Mouse (Mus musculus): ENCODE measurements around the gene Nxph4. TPM values are rescaled to one million over a fixed set of nuclear protein-coding genes. Genes with fewer than 3 reads are reported as not detected.

Gene Nxph4
- polyA plus RNA-seq, 1 experiment from 2014 or later, result 0.81 TPM

DNA sequence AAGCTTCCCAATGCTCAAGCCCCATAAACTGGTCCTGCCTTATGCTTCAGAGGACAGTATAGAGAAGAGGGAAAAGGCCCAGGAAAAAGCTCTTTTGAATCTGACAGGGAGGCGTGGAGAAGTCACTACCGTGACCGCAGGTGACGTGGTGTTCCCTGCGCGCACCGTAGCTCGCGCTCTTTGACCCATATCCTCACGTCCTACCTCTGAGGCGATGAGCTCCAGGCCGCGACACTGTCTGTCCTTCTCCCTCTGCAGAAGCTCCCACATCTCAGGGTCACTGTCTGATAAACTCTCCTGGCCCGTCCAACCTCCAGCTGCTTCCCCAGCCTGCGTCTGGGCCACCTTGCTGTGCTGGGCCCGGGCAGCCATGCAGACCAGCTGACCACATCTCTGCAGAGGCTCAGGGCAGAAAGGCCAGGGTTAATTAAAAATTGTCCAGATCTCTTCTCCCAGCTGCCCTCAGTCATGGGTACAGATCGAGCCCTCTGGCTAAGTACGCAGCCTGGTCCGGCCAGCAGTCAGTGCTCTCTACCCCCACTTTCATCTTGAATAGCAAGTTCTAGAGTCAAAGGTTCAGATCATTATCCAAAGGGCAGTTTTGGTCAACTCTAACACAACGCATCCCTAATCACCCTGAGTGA, 13.5 kb downstream of the Nxph4 start:
- no peaks in the 10 kb centered on the region for H3K9me3 ChIP-seq (ENCODE audit: control insufficient read depth, low read length)
- H3K27ac ChIP-seq (replicated peaks in 1 of 2; ENCODE audit: control insufficient read depth in 1 of 2, insufficient read depth in 1 of 2, low read depth in 2 of 2, low read length in 2 of 2), result no peak overlapping the region
- peak overlapping the region; percentile 83 for H3K9ac ChIP-seq (ENCODE audit: low read length)
- H3K4me1 ChIP-seq (ENCODE audit: control insufficient read depth in 2 of 2, insufficient read depth in 2 of 2, low read length in 2 of 2), result peaks cover 21 to 25% of the 10 kb centered on the region in 2 experiments
- H3K27me3 ChIP-seq (ENCODE audit: control insufficient read depth, insufficient read depth, low read length), result peaks cover 25% of the 10 kb centered on the region
- peak overlapping the region; percentile 18 to 72; a peak in 3 of 4 replicates for H3K4me3 ChIP-seq (ENCODE audit: control insufficient read depth in 1 of 2, insufficient read depth in 1 of 2, low read depth in 1 of 2, low read length in 2 of 2)
- H3K36me3 ChIP-seq (ENCODE audit: control insufficient read depth, insufficient read depth, low read length), result peaks cover 36% of the 10 kb centered on the region
- peak overlapping the region; percentile 97 for H3K4me2 ChIP-seq (ENCODE audit: low read length)
- WGBS, result 84% methylated on average over 20 of the region's 20 CpGs
- ATAC-seq (ENCODE audit: insufficient number of reproducible peaks, insufficient read depth, low FRiP score, low read depth), result no peak

DNA sequence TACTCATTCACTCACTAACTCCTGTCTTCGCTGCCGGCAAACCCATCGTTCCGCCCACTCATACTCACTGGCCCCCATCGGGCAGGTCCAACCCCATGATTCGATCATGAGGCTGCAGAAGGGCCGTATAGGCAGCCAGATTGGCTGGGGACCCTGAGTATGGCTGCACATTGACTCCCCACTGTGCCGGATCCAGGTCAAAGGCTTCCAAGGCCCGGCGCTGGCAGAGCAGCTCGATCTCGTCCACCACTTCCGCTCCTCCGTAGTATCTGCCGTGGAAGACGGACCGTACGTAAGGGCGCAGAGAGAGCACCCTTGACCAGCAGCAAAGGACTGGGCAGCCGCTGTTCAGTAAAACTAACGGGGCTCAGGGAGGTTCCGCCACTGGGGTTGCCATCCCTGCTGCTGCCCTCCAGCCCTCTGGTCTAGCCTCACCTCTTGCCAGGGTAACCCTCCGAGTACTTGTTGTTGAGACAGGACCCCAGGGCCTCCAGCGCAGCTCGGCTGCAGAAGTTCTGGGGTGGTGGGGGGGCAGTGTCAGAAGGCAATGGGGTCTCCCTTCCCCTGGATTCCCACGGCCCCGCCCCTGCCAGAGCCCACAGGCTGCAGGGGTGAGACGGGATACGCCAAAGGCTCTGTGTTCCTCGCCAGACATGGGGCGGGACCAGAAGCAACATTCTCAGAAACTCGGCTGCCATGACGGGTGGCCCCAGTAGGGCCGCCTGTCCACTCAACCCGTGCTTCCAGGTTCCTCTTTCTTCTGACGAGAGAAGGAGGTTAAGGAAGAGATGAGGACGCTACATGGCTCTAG, 14.3 kb downstream of the Nxph4 start:
- H3K36me3 ChIP-seq (ENCODE audit: control insufficient read depth, insufficient read depth, low read length), result peaks cover 36% of the 10 kb centered on the region
- no peak overlapping the region for H3K27ac ChIP-seq (replicated peaks in 1 of 2; ENCODE audit: control insufficient read depth in 1 of 2, insufficient read depth in 1 of 2, low read depth in 2 of 2, low read length in 2 of 2)
- peaks cover 25% of the 10 kb centered on the region for H3K27me3 ChIP-seq (ENCODE audit: control insufficient read depth, insufficient read depth, low read length)
- H3K4me2 ChIP-seq (ENCODE audit: low read length), result no peak overlapping the region; the same call in 1 of the 2 replicates
- H3K9me3 ChIP-seq (ENCODE audit: control insufficient read depth, low read length), result no peaks in the 10 kb centered on the region
- no peak overlapping the region for H3K9ac ChIP-seq (ENCODE audit: low read length)
- H3K4me3 ChIP-seq (ENCODE audit: control insufficient read depth in 1 of 2, insufficient read depth in 1 of 2, low read depth in 1 of 2, low read length in 2 of 2), result no peak overlapping the region
- H3K4me1 ChIP-seq (ENCODE audit: control insufficient read depth in 2 of 2, insufficient read depth in 2 of 2, low read length in 2 of 2), result peaks cover 25 to 30% of the 10 kb centered on the region in 2 experiments
- WGBS, result 93% methylated on average over 37 of the region's 37 CpGs
- ATAC-seq (ENCODE audit: insufficient number of reproducible peaks, insufficient read depth, low FRiP score, low read depth), result no peak

DNA sequence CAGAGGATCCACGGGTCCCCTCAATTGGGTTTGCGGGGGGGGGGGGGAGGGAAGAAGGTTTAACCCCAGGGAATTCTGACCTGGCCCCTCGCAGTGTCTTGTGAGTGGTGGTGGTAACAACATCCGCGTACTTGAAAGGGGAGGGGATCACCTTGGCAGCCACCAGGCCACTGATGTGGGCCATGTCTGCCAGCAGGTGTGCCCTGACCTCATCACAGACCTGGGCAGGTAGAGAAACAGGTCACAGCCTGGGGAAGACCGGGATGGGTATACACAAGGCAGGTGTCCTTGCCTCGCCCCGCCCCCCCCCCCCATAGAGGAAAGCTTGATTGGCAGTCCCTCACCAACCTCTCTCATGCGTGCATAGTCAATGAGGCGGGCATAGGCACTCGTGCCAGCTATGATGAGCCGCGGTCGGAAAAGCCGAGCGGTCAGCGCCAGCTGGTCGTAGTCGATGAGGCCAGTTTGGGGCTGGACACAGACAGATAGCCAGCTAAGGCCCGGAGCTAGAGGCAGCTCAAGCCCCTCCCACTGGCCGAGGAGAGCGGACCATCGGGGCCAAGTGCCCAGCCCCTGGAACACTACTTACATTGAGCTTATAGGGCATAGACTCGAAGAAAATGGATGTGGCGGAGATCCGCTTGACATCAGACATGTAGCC, 15.2 kb downstream of the Nxph4 start:
- H3K4me1 ChIP-seq (ENCODE audit: control insufficient read depth in 2 of 2, insufficient read depth in 2 of 2, low read length in 2 of 2), result peaks cover 27 to 36% of the 10 kb centered on the region in 2 experiments
- 95% methylated on average over 26 of the region's 26 CpGs for WGBS
- no peak overlapping the region for H3K27ac ChIP-seq (replicated peaks in 1 of 2; ENCODE audit: control insufficient read depth in 1 of 2, insufficient read depth in 1 of 2, low read depth in 2 of 2, low read length in 2 of 2)
- H3K4me3 ChIP-seq (ENCODE audit: control insufficient read depth in 1 of 2, insufficient read depth in 1 of 2, low read depth in 1 of 2, low read length in 2 of 2), result no peak overlapping the region
- H3K9ac ChIP-seq (ENCODE audit: low read length), result no peak overlapping the region
- H3K27me3 ChIP-seq (ENCODE audit: control insufficient read depth, insufficient read depth, low read length), result peaks cover 25% of the 10 kb centered on the region
- no peak for ATAC-seq (ENCODE audit: insufficient number of reproducible peaks, insufficient read depth, low FRiP score, low read depth)
- H3K9me3 ChIP-seq (ENCODE audit: control insufficient read depth, low read length), result no peaks in the 10 kb centered on the region
- H3K4me2 ChIP-seq (ENCODE audit: low read length), result no peak overlapping the region
- H3K36me3 ChIP-seq (ENCODE audit: control insufficient read depth, insufficient read depth, low read length), result peaks cover 36% of the 10 kb centered on the region

DNA sequence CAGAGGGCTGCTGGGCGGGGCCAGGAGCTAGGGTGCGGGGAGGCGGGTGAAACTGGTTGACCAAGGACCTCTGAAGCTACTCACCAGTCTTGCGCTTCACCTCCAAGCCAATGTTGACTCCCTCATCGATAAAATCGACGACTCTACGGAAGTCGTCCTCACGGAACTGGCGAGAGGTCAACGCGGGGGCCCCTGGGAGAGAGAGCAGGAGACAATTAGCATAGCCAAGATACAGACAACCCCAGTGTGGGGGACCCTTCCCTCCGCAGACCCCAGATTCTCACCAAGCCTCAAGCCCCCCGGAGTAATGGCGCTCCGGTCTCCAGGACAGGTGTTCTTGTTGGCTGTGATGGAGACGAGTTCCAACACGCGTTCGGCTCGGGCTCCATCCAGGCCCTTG, 16.4 kb downstream of the Nxph4 start:
- Histone ChIP-seq H3K36me3 (ENCODE audit: control insufficient read depth, insufficient read depth, low read length) (peaks cover 36% of the 10 kb centered on the region), H3K4me2 (ENCODE audit: low read length) (no peak overlapping the region), H3K4me3 (ENCODE audit: control insufficient read depth in 1 of 2, insufficient read depth in 1 of 2, low read depth in 1 of 2, low read length in 2 of 2) (no peak overlapping the region), H3K27ac (replicated peaks in 1 of 2; ENCODE audit: control insufficient read depth in 1 of 2, insufficient read depth in 1 of 2, low read depth in 2 of 2, low read length in 2 of 2) (no peak overlapping the region), H3K4me1 (ENCODE audit: control insufficient read depth in 2 of 2, insufficient read depth in 2 of 2, low read length in 2 of 2) (peaks cover 37 to 48% of the 10 kb centered on the region in 2 experiments), H3K9me3 (ENCODE audit: control insufficient read depth, low read length) (no peaks in the 10 kb centered on the region), H3K27me3 (ENCODE audit: control insufficient read depth, insufficient read depth, low read length) (peaks cover 30% of the 10 kb centered on the region), H3K9ac (ENCODE audit: low read length) (no peak overlapping the region)
- WGBS, result 92% methylated on average over 22 of the region's 22 CpGs
- ATAC-seq (ENCODE audit: insufficient number of reproducible peaks, insufficient read depth, low FRiP score, low read depth), result no peak

DNA sequence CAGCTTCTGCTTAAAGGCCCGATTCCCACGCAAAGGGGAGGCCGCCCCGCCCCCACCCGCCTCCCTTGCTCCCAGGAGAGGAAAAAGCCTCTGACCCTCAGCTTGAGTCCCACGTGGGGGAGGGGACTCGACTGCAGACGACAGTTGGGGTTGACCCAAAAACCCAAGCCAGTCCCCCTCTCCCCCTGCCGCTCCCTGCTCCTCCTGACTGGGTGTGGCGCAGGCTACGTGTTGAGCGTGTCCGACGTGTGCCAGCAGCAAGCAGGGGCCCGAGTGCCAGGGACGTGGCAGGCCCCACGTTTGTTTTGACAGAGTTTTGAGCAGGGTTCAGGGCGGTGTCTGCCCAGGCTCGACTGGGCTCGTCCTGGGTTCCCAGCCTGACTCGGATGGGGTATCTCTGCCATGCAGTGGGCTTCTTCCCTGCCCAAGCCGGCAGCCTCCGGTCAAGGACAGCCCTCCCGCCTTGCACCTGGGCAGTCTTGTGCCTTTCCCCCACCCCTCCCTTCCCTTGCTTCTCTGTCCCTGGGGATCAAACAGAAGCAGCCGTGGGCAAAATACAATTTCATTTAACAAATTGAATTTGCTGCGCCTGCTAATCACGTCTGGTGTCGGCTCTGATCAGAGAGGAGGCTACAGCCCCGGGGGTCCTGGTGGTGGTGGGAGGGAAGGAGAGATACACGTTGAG, 17.6 kb downstream of the Nxph4 start:
- peaks cover 40% of the 10 kb centered on the region for H3K27me3 ChIP-seq (ENCODE audit: control insufficient read depth, insufficient read depth, low read length)

DNA sequence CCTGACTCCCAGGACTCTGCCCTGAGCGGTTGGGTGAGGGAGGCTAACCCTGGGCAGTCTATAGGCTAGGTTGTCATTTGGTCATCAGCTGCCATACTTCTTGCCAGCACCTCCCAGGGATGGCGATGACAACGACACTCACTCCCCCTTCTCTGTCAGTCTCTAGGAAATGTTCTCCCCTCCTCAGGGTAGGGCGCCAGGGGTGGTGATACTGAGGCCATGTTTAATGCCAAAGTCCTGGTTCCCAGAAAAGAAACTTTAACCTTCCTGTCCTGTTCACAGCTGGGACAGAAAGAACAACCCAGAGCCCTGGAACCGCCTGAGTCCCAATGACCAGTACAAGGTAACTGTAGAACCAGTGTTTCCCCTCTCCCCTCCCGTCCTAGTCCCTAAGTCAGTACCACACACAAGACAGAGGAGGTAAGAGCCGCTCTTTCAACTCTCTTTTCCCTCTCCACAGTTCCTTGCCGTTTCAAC, 18.3 kb downstream of the Nxph4 start:
- peaks cover 39 to 51% of the 10 kb centered on the region in 2 experiments for H3K4me1 ChIP-seq (ENCODE audit: control insufficient read depth in 2 of 2, insufficient read depth in 2 of 2, low read length in 2 of 2)
- no peak for ATAC-seq (ENCODE audit: insufficient number of reproducible peaks, insufficient read depth, low FRiP score, low read depth)
- whole genome bisulfite sequencing, result 29% methylated on average over 8 of the region's 8 CpGs

More for the DNA sequence above, 17.6 kb downstream of the Nxph4 start:
- Histone ChIP-seq H3K4me3 (ENCODE audit: control insufficient read depth in 1 of 2, insufficient read depth in 1 of 2, low read depth in 1 of 2, low read length in 2 of 2) (peak overlapping the region; percentile 6 to 22; a peak in 3 of 4 replicates), H3K4me1 (ENCODE audit: control insufficient read depth in 2 of 2, insufficient read depth in 2 of 2, low read length in 2 of 2) (peaks cover 40 to 55% of the 10 kb centered on the region in 2 experiments), H3K4me2 (ENCODE audit: low read length) (peak overlapping the region; percentile 59), H3K36me3 (ENCODE audit: control insufficient read depth, insufficient read depth, low read length) (peaks cover 36% of the 10 kb centered on the region), H3K9me3 (ENCODE audit: control insufficient read depth, low read length) (no peaks in the 10 kb centered on the region), H3K27ac (replicated peaks in 1 of 2; ENCODE audit: control insufficient read depth in 1 of 2, insufficient read depth in 1 of 2, low read depth in 2 of 2, low read length in 2 of 2) (peak overlapping the region in 1 of 2 experiments; percentile 47; a peak in 2 of 4 replicates), H3K9ac (ENCODE audit: low read length) (peak overlapping the region; percentile 69)
- peak; percentile 42 for ATAC-seq (ENCODE audit: insufficient number of reproducible peaks, insufficient read depth, low FRiP score, low read depth)
- 12% methylated on average over 30 of the region's 30 CpGs for WGBS

More for the DNA sequence above, 18.3 kb downstream of the Nxph4 start:
- no peaks in the 10 kb centered on the region for H3K9me3 ChIP-seq (ENCODE audit: control insufficient read depth, low read length)
- H3K36me3 ChIP-seq (ENCODE audit: control insufficient read depth, insufficient read depth, low read length), result peaks cover 36% of the 10 kb centered on the region
- peak overlapping the region in 1 of 2 experiments; percentile 6; a peak in 2 of 4 replicates for H3K4me3 ChIP-seq (ENCODE audit: control insufficient read depth in 1 of 2, insufficient read depth in 1 of 2, low read depth in 1 of 2, low read length in 2 of 2)
- peak overlapping the region; percentile 69 for H3K9ac ChIP-seq (ENCODE audit: low read length)
- peak overlapping the region; percentile 10 to 27; a peak in 1 of 4 replicates for H3K27ac ChIP-seq (replicated peaks in 1 of 2; ENCODE audit: control insufficient read depth in 1 of 2, insufficient read depth in 1 of 2, low read depth in 2 of 2, low read length in 2 of 2)
- H3K4me2 ChIP-seq (ENCODE audit: low read length), result peak overlapping the region; percentile 59
- H3K27me3 ChIP-seq (ENCODE audit: control insufficient read depth, insufficient read depth, low read length), result peaks cover 47% of the 10 kb centered on the region

Data from heart, embryonic 14.5 days (tissue).